Mouse (Mus musculus): Measurements from ENCODE around the gene Vav1.
"Not testable (repeated sequence)": the region's sequence is repeated elsewhere in the genome, so short reads cannot be mapped to it uniquely, and the experiment has no call there.

Gene Vav1

GRCm38 (mm10) chr17:57279591-57280224 lies 808 bp downstream of the Vav1 start:
- DNase-seq (ENCODE audit: low read depth, low spot score) = no peak

- no peak for DNase-seq (ENCODE audit: low read depth, low spot score)
Observed at GRCm38 (mm10) chr17:57280411-57280810, 1.5 kb downstream of the Vav1 start.

- DNase-seq (ENCODE audit: low read depth, low spot score) = no peak
Observed at GRCm38 (mm10) chr17:57283906-57284305, 5.0 kb downstream of the Vav1 start.

- DNase-seq (ENCODE audit: low read depth, low spot score) = no peak
Observed at GRCm38 (mm10) chr17:57285077-57285476, 6.2 kb downstream of the Vav1 start.

GRCm38 (mm10) chr17:57286718-57287355 lies 7.9 kb downstream of the Vav1 start:
- no peak for DNase-seq (ENCODE audit: low read depth, low spot score)

GRCm38 (mm10) chr17:57289252-57289651 lies 10.4 kb downstream of the Vav1 start:
- no peak for DNase-seq (ENCODE audit: low read depth, low spot score)

GRCm38 (mm10) chr17:57290001-57290670 lies 11.2 kb downstream of the Vav1 start:
- DNase-seq (ENCODE audit: low read depth, low spot score) = no peak

GRCm38 (mm10) chr17:57290671-57291055 lies 11.8 kb downstream of the Vav1 start:
- DNase-seq (ENCODE audit: low read depth, low spot score) = no peak

- no peak for DNase-seq (ENCODE audit: low read depth, low spot score)
Observed at GRCm38 (mm10) chr17:57292302-57292701, 13.4 kb downstream of the Vav1 start.

GRCm38 (mm10) chr17:57292968-57293367 lies 14.1 kb downstream of the Vav1 start:
- DNase-seq (ENCODE audit: low read depth, low spot score) = no peak

GRCm38 (mm10) chr17:57295935-57296334 lies 17.0 kb downstream of the Vav1 start:
- no peak for DNase-seq (ENCODE audit: low read depth, low spot score)

- DNase-seq (ENCODE audit: low read depth, low spot score) = no peak
Observed at GRCm38 (mm10) chr17:57297040-57297439, 18.1 kb downstream of the Vav1 start.

- DNase-seq (ENCODE audit: low read depth, low spot score) = peak; percentile 66
Observed at GRCm38 (mm10) chr17:57305593-57305992, 26.7 kb downstream of the Vav1 start.

- no peak for DNase-seq (ENCODE audit: low read depth, low spot score)
Observed at GRCm38 (mm10) chr17:57307074-57307473, 28.2 kb downstream of the Vav1 start.

- DNase-seq (ENCODE audit: low read depth, low spot score) = peak; percentile 77
Observed at GRCm38 (mm10) chr17:57311801-57312200, 32.9 kb downstream of the Vav1 start.

- no peak for DNase-seq (ENCODE audit: low read depth, low spot score)
Observed at GRCm38 (mm10) chr17:57327615-57328014, 48.7 kb downstream of the Vav1 start.

GRCm38 (mm10) chr17:57328944-57329343 lies 50.0 kb downstream of the Vav1 start:
- no peak for DNase-seq (ENCODE audit: low read depth, low spot score)

- DNase-seq (ENCODE audit: low read depth, low spot score) = peak; percentile 8
Observed at GRCm38 (mm10) chr17:57330993-57331392, 52.1 kb downstream of the Vav1 start.

GRCm38 (mm10) chr17:57332241-57332640 lies 53.3 kb downstream of the Vav1 start:
- peak; percentile 87 for DNase-seq (ENCODE audit: low read depth, low spot score)

GRCm38 (mm10) chr17:57334001-57334760 lies 55.3 kb downstream of the Vav1 start:
- DNase-seq (ENCODE audit: low read depth, low spot score) = no peak

- peak; percentile 84 for DNase-seq (ENCODE audit: low read depth, low spot score)
Observed at GRCm38 (mm10) chr17:57334761-57335150, 55.9 kb downstream of the Vav1 start.

GRCm38 (mm10) chr17:57335194-57335593 lies 56.3 kb downstream of the Vav1 start:
- DNase-seq (ENCODE audit: low read depth, low spot score) = not testable (repeated sequence)
